Mouse (Mus musculus): Measurements from ENCODE around the gene Tacc3. TPM values are rescaled to one million over a fixed set of nuclear protein-coding genes. Genes with fewer than 3 reads are reported as not detected.

Tacc3 gene
- total RNA-seq, 2 experiments from 2014 or later, result 5.3 to 7.2 TPM

- H3K27ac ChIP-seq, result no peak overlapping the region
- intact Hi-C loops (cut with DNase I), result no loop called here
- no peak for TF ChIP-seq CTCF (IDR thresholded peaks at IDR 0.05)
- no peak for DNase-seq (ENCODE audit: extremely low spot score in 1 of 2, low spot score in 2 of 2)
- no peak overlapping the region for H3K4me3 ChIP-seq
Observed at GRCm38 (mm10) chr5:33632526-33632925, 25.4 kb upstream of the Tacc3 start.

- no peak overlapping the region for H3K4me3 ChIP-seq
- TF ChIP-seq CTCF (IDR thresholded peaks at IDR 0.05), result no peak
- H3K27ac ChIP-seq, result no peak overlapping the region
- intact Hi-C loops (cut with DNase I), result no loop called here
- DNase-seq (ENCODE audit: extremely low spot score in 1 of 2, low spot score in 2 of 2), result no peak
Observed at GRCm38 (mm10) chr5:33635361-33635760, 22.6 kb upstream of the Tacc3 start.

- H3K4me3 ChIP-seq, result no peak overlapping the region
- TF ChIP-seq CTCF (IDR thresholded peaks at IDR 0.05), result no peak
- no peak overlapping the region for H3K27ac ChIP-seq
- intact Hi-C loops (cut with DNase I), result no loop called here
- DNase-seq (ENCODE audit: extremely low spot score in 1 of 2, low spot score in 2 of 2), result no peak
Observed at GRCm38 (mm10) chr5:33637606-33638350, 20.1 kb upstream of the Tacc3 start.

GRCm38 (mm10) chr5:33638826-33639225, 19.1 kb upstream of the Tacc3 start:
- intact Hi-C loops (cut with DNase I), result no loop called here
- no peak for DNase-seq (ENCODE audit: extremely low spot score in 1 of 2, low spot score in 2 of 2)
- peak overlapping the region; percentile 19; the same call in 1 of the 2 replicates for H3K27ac ChIP-seq
- no peak overlapping the region for H3K4me3 ChIP-seq
- no peak for TF ChIP-seq CTCF (IDR thresholded peaks at IDR 0.05)

GRCm38 (mm10) chr5:33640652-33641051, 17.3 kb upstream of the Tacc3 start:
- TF ChIP-seq CTCF (IDR thresholded peaks at IDR 0.05), result peak; percentile 88
- no peak overlapping the region for H3K27ac ChIP-seq
- intact Hi-C loops (cut with DNase I), result no loop called here
- H3K4me3 ChIP-seq, result no peak overlapping the region
- DNase-seq (ENCODE audit: extremely low spot score in 1 of 2, low spot score in 2 of 2), result peak; percentile 33 to 36

- no peak for TF ChIP-seq CTCF (IDR thresholded peaks at IDR 0.05)
- Histone ChIP-seq H3K4me3 (peak overlapping the region; percentile 64), H3K27ac (no peak overlapping the region; the same call in 1 of the 2 replicates)
- intact Hi-C loops (cut with DNase I), result loop anchor here (10.0 kb wide), 1 partner anchor 376 kb away; the partner anchor contains the start of gene Ctbp1
- DNase-seq (ENCODE audit: extremely low spot score in 1 of 2, low spot score in 2 of 2), result no peak
Observed at GRCm38 (mm10) chr5:33651017-33651416, 6.9 kb upstream of the Tacc3 start.

- intact Hi-C loops (cut with DNase I), result loop anchor here (10.0 kb wide), 1 partner anchor 377 kb away; the partner anchor contains the start of gene Ctbp1
- H3K27ac ChIP-seq, result peak overlapping the region; percentile 99
- TF ChIP-seq CTCF (IDR thresholded peaks at IDR 0.05), result no peak; the same call in none of the 2 replicates
Observed at GRCm38 (mm10) chr5:33651541-33651920, 6.4 kb upstream of the Tacc3 start.

GRCm38 (mm10) chr5:33651921-33652782, 5.8 kb upstream of the Tacc3 start, which contains the start of gene Slbp:
Gene Slbp (minus strand): TSS chr5:33652574.
- Histone ChIP-seq H3K27ac (peak within 1 kb of the TSS; percentile 99), H3K4me3 (peak within 1 kb of the TSS; percentile 64)
- intact Hi-C loops (cut with DNase I), result loop anchor here (10.0 kb wide), 1 partner anchor 377 kb away; the partner anchor contains the start of gene Ctbp1
- no peak for TF ChIP-seq CTCF (IDR thresholded peaks at IDR 0.05)
- peak; percentile 95 for DNase-seq (ENCODE audit: extremely low spot score in 1 of 2, low spot score in 2 of 2)

More at GRCm38 (mm10) chr5:33651541-33651920, 6.4 kb upstream of the Tacc3 start:
- peak overlapping the region; percentile 64 for H3K4me3 ChIP-seq
- DNase-seq (ENCODE audit: extremely low spot score in 1 of 2, low spot score in 2 of 2), result no peak

- no peak for TF ChIP-seq CTCF (IDR thresholded peaks at IDR 0.05)
- peak overlapping the region; percentile 64; the same call in 1 of the 2 replicates for H3K4me3 ChIP-seq
- peak overlapping the region; percentile 19; the same call in 1 of the 2 replicates for H3K27ac ChIP-seq
- no peak for DNase-seq (ENCODE audit: extremely low spot score in 1 of 2, low spot score in 2 of 2)
- intact Hi-C loops (cut with DNase I), result loop anchor here (10.0 kb wide), 1 partner anchor 378 kb away; the partner anchor contains the start of gene Ctbp1
Observed at GRCm38 (mm10) chr5:33652783-33653173, 5.2 kb upstream of the Tacc3 start.

- Histone ChIP-seq H3K27ac (no peak overlapping the region), H3K4me3 (no peak overlapping the region)
- intact Hi-C loops (cut with DNase I), result loop anchor here (10.0 kb wide), 1 partner anchor 380 kb away; the partner anchor contains the start of gene Ctbp1
- TF ChIP-seq CTCF (IDR thresholded peaks at IDR 0.05), result no peak
- no peak for DNase-seq (ENCODE audit: extremely low spot score in 1 of 2, low spot score in 2 of 2)
Observed at GRCm38 (mm10) chr5:33654424-33654823, 3.5 kb upstream of the Tacc3 start.

- intact Hi-C loops (cut with DNase I), result loop anchor here (10.0 kb wide), 1 partner anchor 381 kb away; the partner anchor contains the start of gene Ctbp1
- H3K4me3 ChIP-seq, result no peak overlapping the region
- no peak overlapping the region for H3K27ac ChIP-seq
- TF ChIP-seq CTCF (IDR thresholded peaks at IDR 0.05), result no peak
- no peak for DNase-seq (ENCODE audit: extremely low spot score in 1 of 2, low spot score in 2 of 2)
Observed at GRCm38 (mm10) chr5:33655251-33655840, 2.6 kb upstream of the Tacc3 start.

All from left cerebral cortex, adult 2 months (tissue).